In the genomic region with DNA sequence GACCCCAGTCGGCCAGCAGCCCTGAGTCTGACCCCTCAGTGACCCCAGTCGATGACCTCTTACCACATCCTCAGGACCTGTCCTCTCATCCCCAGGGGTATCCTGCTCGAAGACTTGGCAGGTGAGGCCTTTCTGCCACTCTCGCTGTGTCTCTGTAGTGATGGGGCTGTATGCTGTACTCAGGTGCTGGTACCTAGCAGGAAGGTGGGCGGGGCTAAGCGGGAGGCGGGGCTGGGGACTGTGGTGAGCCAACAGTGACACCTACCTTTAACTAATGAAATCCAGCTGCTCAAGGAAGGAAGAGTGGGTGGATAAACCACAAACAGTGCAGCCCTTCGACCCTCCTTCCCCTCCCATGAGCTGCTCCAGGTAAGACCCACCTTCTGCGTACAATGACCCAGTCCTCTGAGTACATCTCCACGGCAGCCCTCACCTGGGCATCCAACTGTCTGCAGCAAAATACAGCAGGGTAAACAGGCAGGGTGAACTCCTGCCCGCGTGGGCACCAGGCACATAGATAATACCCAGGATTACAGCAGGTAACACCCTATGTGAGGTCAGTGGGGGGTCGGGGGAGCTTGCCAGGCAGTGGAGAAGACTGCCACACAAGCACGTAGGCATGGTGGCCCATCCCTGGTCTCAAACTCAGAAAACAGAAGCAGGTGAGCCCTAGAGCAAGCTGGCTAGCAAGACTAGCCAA, we compare ENCODE assay signal across 13 mouse cellular contexts. TPM values are rescaled to one million over a fixed set of nuclear protein-coding genes. Genes with fewer than 3 reads are reported as not detected.
DNase-seq lines count a peak whose midpoint lies in the region; ATAC-seq and TF ChIP-seq lines count a peak whose summit lies in the region.
"Had no signal": no experiment of that assay in that cellular context is flagged by ENCODE, and none has a peak within 500 bp of the region (broad histone marks: within the 10 kb centered on the region; RNA-seq: fewer than 3 reads in every experiment).

No protein-coding gene starts in this region.

- 43% methylated on average over 14 of the region's 14 CpGs for WGBS in heart, embryonic 12.5 days
- 42% methylated on average over 14 of the region's 14 CpGs for WGBS in intestine, embryonic 15.5 days
- 42% methylated on average over 14 of the region's 14 CpGs for WGBS in lung, adult 2 months

- intact Hi-C loops in heart, postnatal 36 days (cut with DNase I), result no loop called here

- H3K27me3 ChIP-seq in heart, embryonic 12.5 days (replicated peaks), result no peaks in the 10 kb centered on the region
- no peaks in the 10 kb centered on the region for H3K27me3 ChIP-seq in intestine, embryonic 15.5 days (replicated peaks)
- H3K27me3 ChIP-seq: forebrain, embryonic 13.5 days; midbrain, embryonic 15.5 days; stomach, embryonic 15.5 days had no signal

- no peak overlapping the region for H3K4me3 ChIP-seq in heart, embryonic 12.5 days
- H3K4me3 ChIP-seq in intestine, embryonic 15.5 days (replicated peaks), result no peak overlapping the region
- no peak overlapping the region for H3K4me3 ChIP-seq in lung, adult 2 months (replicated peaks; ENCODE audit: extremely low read depth, low read depth, low read length)
- H3K4me3 ChIP-seq: forebrain, embryonic 13.5 days; midbrain, embryonic 15.5 days; stomach, embryonic 15.5 days had no signal

- no peak for TF ChIP-seq CTCF in lung, adult 2 months (IDR thresholded peaks at IDR 0.05; ENCODE audit: insufficient read depth, low read length)

- H3K9ac ChIP-seq in heart, embryonic 12.5 days, result no peak overlapping the region
- H3K9ac ChIP-seq in intestine, embryonic 15.5 days, result no peak overlapping the region
- H3K9ac ChIP-seq: forebrain, embryonic 13.5 days; midbrain, embryonic 15.5 days; stomach, embryonic 15.5 days had no signal

- H3K9me3 ChIP-seq in heart, embryonic 12.5 days (replicated peaks), result no peaks in the 10 kb centered on the region
- H3K9me3 ChIP-seq in intestine, embryonic 15.5 days, result no peaks in the 10 kb centered on the region
- H3K9me3 ChIP-seq: forebrain, embryonic 13.5 days; midbrain, embryonic 15.5 days; stomach, embryonic 15.5 days had no signal

- no peak for DNase-seq in heart, postnatal 36 days
- DNase-seq in ES-CJ7 (ENCODE audit: low read depth, low spot score), result peak; percentile 67
- peak; percentile 51 for DNase-seq in lung, adult 2 months
- DNase-seq in adrenal gland, postnatal 10 days, result no peak
- no peak for DNase-seq in cerebellum, postnatal 36 days
- DNase-seq in gastrocnemius, postnatal 4 days (ENCODE audit: low spot score in 2 of 2), result no peak
- DNase-seq: cerebellum, postnatal 14 days had no signal

- 0 out of 2 replicates have a peak overlapping the region, but pooled peaks have one; percentile 68 for H3K4me2 ChIP-seq in heart, embryonic 12.5 days
- 0 out of 2 replicates have a peak overlapping the region, but pooled peaks have one; percentile 3 for H3K4me2 ChIP-seq in intestine, embryonic 15.5 days (replicated peaks)
- H3K4me2 ChIP-seq: forebrain, embryonic 13.5 days; midbrain, embryonic 15.5 days had no signal

- peaks cover 53% of the 10 kb centered on the region for H3K4me1 ChIP-seq in heart, embryonic 12.5 days (replicated peaks)
- peaks cover 42% of the 10 kb centered on the region for H3K4me1 ChIP-seq in intestine, embryonic 15.5 days (replicated peaks)
- peaks cover 28% of the 10 kb centered on the region for H3K4me1 ChIP-seq in lung, adult 2 months (ENCODE audit: control insufficient read depth, insufficient read depth, low read length)
- H3K4me1 ChIP-seq: midbrain, embryonic 15.5 days had no signal

- no peak for ATAC-seq in heart, embryonic 12.5 days (ENCODE audit: insufficient number of reproducible peaks, low FRiP score)
- 0 out of 2 replicates have a peak, but pooled peaks have one; percentile 21 for ATAC-seq in intestine, embryonic 15.5 days
- ATAC-seq: forebrain, embryonic 13.5 days; midbrain, embryonic 15.5 days had no signal

- H3K27ac ChIP-seq in heart, embryonic 12.5 days (ENCODE audit: poor library complexity, severe bottlenecking), result peak overlapping the region; percentile 90
- H3K27ac ChIP-seq in intestine, embryonic 15.5 days, result no peak overlapping the region
- H3K27ac ChIP-seq: forebrain, embryonic 13.5 days; midbrain, embryonic 15.5 days had no signal

- H3K36me3 ChIP-seq in heart, embryonic 12.5 days, result peaks cover 48% of the 10 kb centered on the region
- H3K36me3 ChIP-seq in intestine, embryonic 15.5 days, result 0 out of 2 replicates have a peak, but pooled peaks cover 9% of the 10 kb centered on the region
- H3K36me3 ChIP-seq: midbrain, embryonic 15.5 days had no signal

- no peak for TF ChIP-seq POLR2A in lung, adult 2 months (IDR thresholded peaks at IDR 0.05; ENCODE audit: borderline replicate concordance, extremely low read depth, low read depth, low read length)

RNA-seq across cellular contexts. Expression of gene Dock6, which starts 6.9 kb away (rescaled TPM):
- 52.3 and 59.0 TPM in 2 replicates for polyA plus RNA-seq in heart, embryonic 12.5 days (2016; fragmentation: Nextera tagmentation; extraction: Ambion mirVana)
- total RNA-seq in heart, postnatal 36 days (2021), result 10 to 100 TPM; 31.0 to 39.1 TPM
- polyA plus RNA-seq in intestine, embryonic 15.5 days (2015; fragmentation: Nextera tagmentation; extraction: Ambion mirVana), result 26.9 and 30.7 TPM in 2 replicates
- polyA plus RNA-seq in lung, adult 2 months (2012; rRNA removed), result 262 and 278 TPM in 2 replicates
- 10 to 100 TPM; 40.1 to 56.3 TPM for total RNA-seq in adrenal gland, postnatal 10 days (2021)
- 10 to 100 TPM; 34.3 to 44.5 TPM for total RNA-seq in gastrocnemius, postnatal 4 days (2021)

RNA-seq across cellular contexts. Expression of gene Angptl8, which starts 10.2 kb away (rescaled TPM):
- polyA plus RNA-seq in heart, embryonic 12.5 days (2016; fragmentation: Nextera tagmentation; extraction: Ambion mirVana), result 1.7 and 1.9 TPM in 2 replicates
- total RNA-seq in heart, postnatal 36 days (2021), result not detected
- 8.2 and 12.0 TPM in 2 replicates for polyA plus RNA-seq in intestine, embryonic 15.5 days (2015; fragmentation: Nextera tagmentation; extraction: Ambion mirVana)
- 7.4 and 8.2 TPM in 2 replicates for polyA plus RNA-seq in lung, adult 2 months (2012; rRNA removed)
- 10 to 100 TPM in 1 of 2 experiments, 1 to 10 TPM in 1; 7.6 to 17.9 TPM for total RNA-seq in adrenal gland, postnatal 10 days (2021)
- under 1 TPM in 1 of 2 experiments, not detected in 1; 0.54 TPM for total RNA-seq in gastrocnemius, postnatal 4 days (2021)
- total RNA-seq: left cerebral cortex, postnatal 10 days had no signal
- polyA plus RNA-seq: forebrain, embryonic 13.5 days had no signal

RNA-seq across cellular contexts. Expression of gene Kank2, which starts 47.0 kb away (rescaled TPM):
- 18.9 and 19.9 TPM in 2 replicates for polyA plus RNA-seq in heart, embryonic 12.5 days (2016; fragmentation: Nextera tagmentation; extraction: Ambion mirVana)
- total RNA-seq in heart, postnatal 36 days (2021), result 10 to 100 TPM; 50.5 to 54.2 TPM
- 16.3 and 16.7 TPM in 2 replicates for polyA plus RNA-seq in intestine, embryonic 15.5 days (2015; fragmentation: Nextera tagmentation; extraction: Ambion mirVana)
- polyA plus RNA-seq in lung, adult 2 months (2012; rRNA removed), result 108 and 127 TPM in 2 replicates
- total RNA-seq in adrenal gland, postnatal 10 days (2021), result 10 to 100 TPM; 33.1 to 37.2 TPM
- 10 to 100 TPM; 48.1 to 49.1 TPM for total RNA-seq in gastrocnemius, postnatal 4 days (2021)

Comparison
In these comparisons a context has a peak if more than half of its experiments do, and no peak if none do; other contexts are left out.
1. DNase-seq: peak in ES-CJ7 (single experiment) and lung, adult 2 months (single experiment); none in heart, postnatal 36 days (0 of 2), adrenal gland, postnatal 10 days (single experiment), cerebellum, postnatal 36 days (0 of 2) and gastrocnemius, postnatal 4 days (0 of 2).
2. RNA of gene Angptl8, which starts 10.2 kb away (total RNA-seq): 7.6 to 17.9 TPM in adrenal gland, postnatal 10 days; 0.54 TPM in gastrocnemius, postnatal 4 days and not detected in heart, postnatal 36 days; every median in the first group is over 4 times any median in the second.